Mouse (Mus musculus) thymus, adult 2 months (tissue): Measurements from ENCODE around the gene Banf1.
"Not testable (repeated sequence)": the region's sequence is repeated elsewhere in the genome, so short reads cannot be mapped to it uniquely, and the experiment has no call there.

Experiments
- CTCF ChIP-seq: fragments of 200-500 bp; IDR thresholded peaks from 2 replicates; pipeline ENCODE4 v1.5.1; 2012; ENCODE audit warnings: mild to moderate bottlenecking, control low read depth, low read length, moderate library complexity, borderline replicate concordance; ENCODE audit not compliant: control insufficient read depth, poor library complexity, insufficient read depth; ENCODE audit errors: extremely low read depth
- POLR2A ChIP-seq: fragments of 200-500 bp; IDR thresholded peaks from 2 replicates; pipeline ENCODE4 v1.6.1; 2012; ENCODE audit warnings: mild to moderate bottlenecking, low read length, control low read depth, moderate library complexity; ENCODE audit not compliant: control insufficient read depth, poor library complexity, insufficient read depth; ENCODE audit errors: extremely low read depth

GRCm38 (mm10) chr19:5349502-5349873, 17.5 kb downstream of the Banf1 start, which contains the start of gene Cst6:
- not testable (repeated sequence) for TF ChIP-seq POLR2A, CTCF
